Comparison of ENCODE assay signal across 9 mouse cellular contexts in the genomic region with DNA sequence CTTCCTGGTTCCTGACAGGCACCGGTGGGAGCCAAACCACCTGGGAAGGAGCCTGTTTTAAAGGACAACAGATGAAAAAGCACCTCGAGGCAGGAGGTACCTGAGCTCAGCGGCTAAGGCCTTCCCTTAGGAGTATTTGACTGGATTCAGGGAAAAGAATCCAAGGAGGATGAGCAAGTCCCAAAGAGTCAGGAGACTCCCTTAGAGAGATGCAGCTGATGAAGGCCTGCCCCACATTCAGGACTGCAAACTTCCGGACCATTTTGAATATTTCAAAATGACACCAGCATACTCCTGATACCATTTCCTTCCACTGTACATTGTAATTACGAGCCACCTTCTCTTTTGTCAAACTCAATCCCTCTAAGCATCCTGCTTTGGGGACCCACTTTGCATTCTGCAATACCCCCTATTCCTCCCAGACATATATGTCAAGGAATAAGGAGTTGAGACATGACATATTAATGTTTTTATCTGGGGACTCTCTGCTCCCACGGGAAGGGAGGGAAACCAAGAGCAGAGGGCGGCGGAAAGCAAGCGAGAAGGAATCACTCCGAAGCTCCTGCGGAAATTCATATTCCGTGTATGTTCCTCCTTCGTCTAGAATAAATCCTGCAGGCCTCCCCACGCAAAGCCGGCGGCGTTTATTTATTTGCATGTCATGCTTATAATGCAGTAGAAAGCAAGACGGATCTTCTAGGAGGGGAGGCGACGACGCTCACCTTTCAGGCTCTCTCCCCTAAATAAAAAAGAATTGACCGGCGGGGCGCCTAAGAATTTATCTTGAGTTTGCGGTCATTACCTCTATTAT.
DNase-seq lines count a peak whose midpoint lies in the region; ATAC-seq and TF ChIP-seq lines count a peak whose summit lies in the region.
"Had no signal": no experiment of that assay in that cellular context is flagged by ENCODE, and none has a peak within 500 bp of the region (broad histone marks: within the 10 kb centered on the region; RNA-seq: fewer than 3 reads in every experiment).

No protein-coding gene starts in this region.

- H3K4me1 ChIP-seq in kidney, adult 2 months (ENCODE audit: control insufficient read depth, insufficient read depth, low read length): no peaks in the 10 kb centered on the region
- H3K4me1 ChIP-seq in hindbrain, embryonic 11.5 days (replicated peaks; ENCODE audit: control insufficient read depth, insufficient read depth, low read length): peaks cover 8% of the 10 kb centered on the region
- peaks cover 27% of the 10 kb centered on the region for H3K4me1 ChIP-seq in neural tube, embryonic 12.5 days

- H3K9ac ChIP-seq in hindbrain, embryonic 11.5 days (ENCODE audit: low read depth, low read length): 0 out of 2 replicates have a peak overlapping the region, but pooled peaks have one; percentile 1
- H3K9ac ChIP-seq in neural tube, embryonic 12.5 days: peak overlapping the region; percentile 85

- peaks cover 4% of the 10 kb centered on the region; the same call in 1 of the 2 replicates for H3K27me3 ChIP-seq in kidney, adult 2 months (replicated peaks; ENCODE audit: control insufficient read depth, insufficient read depth, low read length)
- no peaks in the 10 kb centered on the region; the same call in 1 of the 2 replicates for H3K27me3 ChIP-seq in hindbrain, embryonic 11.5 days (ENCODE audit: control insufficient read depth, insufficient read depth, low read length)
- H3K27me3 ChIP-seq in neural tube, embryonic 12.5 days (replicated peaks): no peaks in the 10 kb centered on the region

- no peak for ATAC-seq in hindbrain, embryonic 11.5 days (ENCODE audit: low FRiP score)
- no peak for ATAC-seq in neural tube, embryonic 12.5 days (ENCODE audit: low FRiP score, low read depth)

- peak; percentile 25 for DNase-seq in kidney, adult 2 months
- no peak for DNase-seq in kidney, adult 9 months
- DNase-seq in cerebellum, adult 8-10 months: peak; percentile 59
- peak; percentile 48 for DNase-seq in hindbrain, embryonic 11.5 days (ENCODE audit: low spot score)
- no peak for DNase-seq in layer of hippocampus, postnatal 36 days
- DNase-seq in urinary bladder, postnatal 25 days (ENCODE audit: low spot score): no peak
- no peak for DNase-seq in layer of hippocampus, adult 8-10 months (ENCODE audit: low spot score in 2 of 2)

- no peak for TF ChIP-seq CTCF in kidney, adult 2 months (conservative IDR thresholded peaks at IDR 0.05; ENCODE audit: insufficient read depth, insufficient read length, low read depth, low read length)

- no peaks in the 10 kb centered on the region for H3K9me3 ChIP-seq in hindbrain, embryonic 11.5 days (ENCODE audit: control insufficient read depth, low read length)
- H3K9me3 ChIP-seq in neural tube, embryonic 12.5 days: no peaks in the 10 kb centered on the region
- H3K9me3 ChIP-seq: megakaryocyte, embryonic 14.5 days had no signal

- peak overlapping the region; percentile 94 for H3K4me2 ChIP-seq in hindbrain, embryonic 11.5 days (replicated peaks; ENCODE audit: low read depth, low read length)
- peak overlapping the region; percentile 94 for H3K4me2 ChIP-seq in neural tube, embryonic 12.5 days (replicated peaks)

- H3K27ac ChIP-seq in kidney, adult 2 months (ENCODE audit: insufficient read depth, low read depth, low read length): peak overlapping the region; percentile 51
- H3K27ac ChIP-seq in hindbrain, embryonic 11.5 days (ENCODE audit: low read depth, low read length): peak overlapping the region; percentile 93
- peak overlapping the region; percentile 26; the same call in 1 of the 2 replicates for H3K27ac ChIP-seq in neural tube, embryonic 12.5 days

- no peak for TF ChIP-seq POLR2A in kidney, adult 2 months (IDR thresholded peaks at IDR 0.05; ENCODE audit: low read depth, low read length)

- WGBS in kidney, adult 2 months: 24% methylated on average over 25 of the region's 25 CpGs
- 1% methylated on average over 25 of the region's 25 CpGs for whole genome bisulfite sequencing in hindbrain, embryonic 11.5 days
- 1% methylated on average over 25 of the region's 25 CpGs for WGBS in neural tube, embryonic 12.5 days

- no peak overlapping the region for H3K4me3 ChIP-seq in kidney, adult 2 months (ENCODE audit: insufficient read depth, low read depth, low read length)
- peak overlapping the region; percentile 47 for H3K4me3 ChIP-seq in hindbrain, embryonic 11.5 days (ENCODE audit: low read depth, low read length)
- peak overlapping the region; percentile 49; the same call in 1 of the 2 replicates for H3K4me3 ChIP-seq in neural tube, embryonic 12.5 days

- H3K36me3 ChIP-seq in kidney, adult 2 months (ENCODE audit: control insufficient read depth, insufficient read depth, low read length): no peaks in the 10 kb centered on the region
- no peaks in the 10 kb centered on the region for H3K36me3 ChIP-seq in hindbrain, embryonic 11.5 days (ENCODE audit: control insufficient read depth, insufficient read depth, low read length)
- H3K36me3 ChIP-seq in neural tube, embryonic 12.5 days: no peaks in the 10 kb centered on the region

Comparison
In these comparisons a context has a peak if more than half of its experiments do, and no peak if none do; other contexts are left out.
1. DNase-seq: peak in kidney, adult 2 months (single experiment), cerebellum, adult 8-10 months (single experiment) and hindbrain, embryonic 11.5 days (single experiment); none in kidney, adult 9 months (single experiment), layer of hippocampus, postnatal 36 days (0 of 2), urinary bladder, postnatal 25 days (single experiment) and layer of hippocampus, adult 8-10 months (0 of 2).
2. H3K27ac ChIP-seq: peak in every context shown above with its lines; median percentile 93 in hindbrain, embryonic 11.5 days; 51 in kidney, adult 2 months; 26 in neural tube, embryonic 12.5 days.